Mouse (Mus musculus) C2C12 (cell line): ENCODE results near the gene Atp5mpl.
"Not testable (repeated sequence)": the region's sequence is repeated elsewhere in the genome, so short reads cannot be mapped to it uniquely, and the experiment has no call there.

Source experiments
- CEBPB ChIP-seq: IDR thresholded peaks from one replicate; pipeline ENCODE4 v1.6.1; 2011; ENCODE audit warnings: low read depth, mild to moderate bottlenecking, control low read depth, moderate library complexity
- CTCF ChIP-seq: IDR thresholded peaks from one replicate; pipeline ENCODE4 v1.5.1; 2011; ENCODE audit not compliant: control insufficient read depth, insufficient read depth, insufficient read length
- MAX ChIP-seq: IDR thresholded peaks from one replicate; pipeline ENCODE4 v1.6.1; 2011; ENCODE audit warnings: mild to moderate bottlenecking, control low read depth
- USF1 ChIP-seq: IDR thresholded peaks from one replicate; pipeline ENCODE4 v1.6.1; 2011; ENCODE audit warnings: low read depth, mild to moderate bottlenecking, control low read depth, moderate library complexity

DNA sequence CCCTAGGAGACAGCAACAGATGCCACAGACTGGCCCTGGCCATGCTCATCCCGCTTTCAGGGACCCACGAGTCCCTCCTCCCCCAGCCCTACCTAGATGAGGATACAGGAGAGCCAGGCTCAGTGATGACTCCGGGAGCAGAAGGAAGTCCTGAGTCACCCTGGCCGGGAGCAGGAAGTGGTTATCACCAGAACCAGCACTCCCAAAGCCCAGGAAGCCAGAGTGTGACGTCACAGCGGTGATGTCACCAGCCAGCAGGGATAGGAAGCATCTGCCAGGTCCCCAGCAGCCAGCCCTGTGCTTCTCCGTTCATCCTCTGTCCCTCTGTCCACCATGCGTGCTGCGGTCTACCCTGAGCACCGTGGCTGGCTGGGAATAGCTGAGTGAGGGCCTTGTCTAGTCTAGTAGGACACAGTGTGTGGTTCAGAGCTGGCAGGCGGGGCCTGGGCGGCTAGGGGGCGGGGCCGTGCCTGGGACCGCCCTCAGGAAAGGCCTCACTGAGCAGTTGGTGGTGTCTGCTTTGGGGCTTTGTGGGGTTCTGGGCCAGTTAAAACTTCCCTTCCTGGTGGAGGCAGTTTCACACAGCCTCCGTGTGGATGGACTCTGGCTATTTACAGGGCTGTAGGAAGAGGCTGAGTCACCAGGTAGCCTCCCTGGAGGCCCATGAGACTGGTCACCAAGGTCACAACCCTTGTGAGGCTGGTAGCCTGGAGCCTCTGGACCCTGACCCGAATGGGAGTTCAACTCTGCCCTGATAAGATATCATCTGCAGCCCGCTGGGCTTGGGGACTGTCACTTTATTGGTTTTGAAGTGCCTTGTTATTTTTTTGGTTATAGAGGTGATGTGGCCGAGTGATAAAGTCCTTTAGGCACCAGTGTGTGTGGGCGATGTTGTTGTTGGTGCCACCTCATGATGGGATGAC is 22.5 kb downstream of the Atp5mpl start:
- not testable (repeated sequence) for TF ChIP-seq USF1, MAX, CTCF, CEBPB
